Mouse (Mus musculus) CH12.LX (cell line): ENCODE results near the gene Pfkfb2. TPM values are rescaled to one million over a fixed set of nuclear protein-coding genes. Genes with fewer than 3 reads are reported as not detected.

Experiments
- DNase-seq: peaks from one replicate; pipeline ENCODE4 v3.0.0-alpha.2; 2013; ENCODE audit errors: extremely low read depth
- H3K27ac ChIP-seq: 2 replicates; pipeline ENCODE4 v1.5.1; 2012; ENCODE audit warnings: low read depth, mild to moderate bottlenecking, control low read depth, moderate library complexity; ENCODE audit not compliant: insufficient read depth
- H3K27me3 ChIP-seq: replicated peaks from 2 replicates; pipeline ENCODE3; 2012; ENCODE audit warnings: inconsistent platforms
- H3K36me3 ChIP-seq, 2 experiments: replicated peaks in 1 of 2; 2 replicates each; pipeline versions ENCODE3 to v1.6.1; 2012; ENCODE audit warnings: inconsistent platforms in 1 of 2, low read length in 1 of 2, mild to moderate bottlenecking in 1 of 2, mixed read lengths in 1 of 2, moderate library complexity in 1 of 2; ENCODE audit not compliant: control insufficient read depth in 1 of 2, insufficient read depth in 1 of 2
- H3K4me1 ChIP-seq, 2 experiments: 2 replicates each; pipeline ENCODE4 v1.6.1; 2012; ENCODE audit warnings: inconsistent platforms in 1 of 2, moderate library complexity in 1 of 2; ENCODE audit not compliant: insufficient read depth in 2 of 2, control insufficient read depth in 1 of 2
- H3K4me2 ChIP-seq: 2 replicates; pipeline ENCODE4 v1.6.1; 2012; ENCODE audit warnings: low read depth, mild to moderate bottlenecking, control low read depth; ENCODE audit not compliant: poor library complexity, insufficient read depth, severe bottlenecking
- H3K4me3 ChIP-seq, 3 experiments: fragments of 150-350 bp in 1 of 3; sonication (generic) in 1 of 3; replicated peaks in 1 of 3; 2 replicates each; pipeline versions ENCODE3 to v1.5.1; 2011 to 2012; ENCODE audit warnings: low read depth in 2 of 3, low read length in 2 of 3, mild to moderate bottlenecking in 2 of 3, moderate library complexity in 2 of 3, control low read depth in 1 of 3, improper control_type of control experiment in 1 of 3, inconsistent platforms in 1 of 3, mixed read lengths in 1 of 3; ENCODE audit not compliant: poor library complexity in 1 of 3
- H3K79me2 ChIP-seq: replicated peaks from 2 replicates; pipeline ENCODE4 v1.6.1; 2012; ENCODE audit warnings: mild to moderate bottlenecking, moderate library complexity; ENCODE audit not compliant: control insufficient read depth, poor library complexity, insufficient read depth, severe bottlenecking; ENCODE audit errors: extremely low read depth
- H3K9ac ChIP-seq: 2 replicates; pipeline ENCODE4 v1.6.1; 2012; ENCODE audit warnings: low read depth, mild to moderate bottlenecking, control low read depth, moderate library complexity; ENCODE audit not compliant: insufficient read depth
- H3K9me3 ChIP-seq: replicated peaks from 2 replicates; pipeline ENCODE3; 2012; ENCODE audit warnings: low read length, inconsistent platforms, mixed read lengths
- CHD2 ChIP-seq: IDR thresholded peaks from 2 replicates; pipeline ENCODE4 v1.6.1; 2011; ENCODE audit warnings: low read length, improper control_type of control experiment
- E2F4 ChIP-seq: IDR thresholded peaks from 2 replicates; pipeline ENCODE4 v1.6.1; 2011; ENCODE audit warnings: low read depth, low read length, improper control_type of control experiment; ENCODE audit not compliant: insufficient replicate concordance
- EP300 ChIP-seq: IDR thresholded peaks from 2 replicates; pipeline ENCODE4 v1.6.1; 2011; ENCODE audit warnings: low read length, improper control_type of control experiment
- GABPA ChIP-seq: IDR thresholded peaks from 2 replicates; pipeline ENCODE4 v1.6.1; 2012; ENCODE audit warnings: low read depth, low read length, improper control_type of control experiment, inconsistent platforms; ENCODE audit not compliant: insufficient replicate concordance
- HCFC1 ChIP-seq: IDR thresholded peaks from 2 replicates; pipeline ENCODE4 v1.6.1; 2012; ENCODE audit warnings: low read depth, mild to moderate bottlenecking, inconsistent platforms, low read length, improper control_type of control experiment
- JUND ChIP-seq: conservative IDR thresholded peaks from 2 replicates; pipeline ENCODE4 v1.6.1; 2011; ENCODE audit warnings: low read depth, low read length, improper control_type of control experiment
- MAX ChIP-seq: IDR thresholded peaks from 2 replicates; pipeline ENCODE4 v1.6.1; 2011; ENCODE audit warnings: low read length, improper control_type of control experiment
- MAZ ChIP-seq: IDR thresholded peaks from 2 replicates; pipeline ENCODE4 v1.6.1; 2012; ENCODE audit warnings: low read depth, mild to moderate bottlenecking, inconsistent platforms, low read length, improper control_type of control experiment, moderate library complexity
- MEF2A ChIP-seq: IDR thresholded peaks from 2 replicates; pipeline ENCODE4 v1.6.1; 2014; ENCODE audit warnings: low read depth, mild to moderate bottlenecking, inconsistent platforms, low read length, improper control_type of control experiment, borderline replicate concordance
- NRF1 ChIP-seq: IDR thresholded peaks from 2 replicates; pipeline ENCODE4 v1.6.1; 2014; ENCODE audit warnings: low read depth, mild to moderate bottlenecking, inconsistent platforms, low read length, improper control_type of control experiment, moderate library complexity
- PAX5 ChIP-seq: IDR thresholded peaks from 2 replicates; pipeline ENCODE4 v1.6.1; 2012; ENCODE audit warnings: low read length, inconsistent platforms, mixed read lengths
- RAD21 ChIP-seq: IDR thresholded peaks from 2 replicates; pipeline ENCODE4 v1.6.1; 2011; ENCODE audit warnings: low read depth, mild to moderate bottlenecking, low read length, improper control_type of control experiment, moderate library complexity
- SIN3A ChIP-seq: IDR thresholded peaks from 2 replicates; pipeline ENCODE4 v1.6.1; 2012; ENCODE audit warnings: low read length, improper control_type of control experiment, inconsistent platforms
- SMC3 ChIP-seq: IDR thresholded peaks from 2 replicates; pipeline ENCODE4 v1.6.1; 2011; ENCODE audit warnings: low read depth, low read length, improper control_type of control experiment
- TBP ChIP-seq: conservative IDR thresholded peaks from 2 replicates; pipeline ENCODE4 v1.6.1; 2011; ENCODE audit warnings: low read depth, low read length, improper control_type of control experiment
- ZKSCAN1 ChIP-seq: IDR thresholded peaks from 2 replicates; pipeline ENCODE4 v1.6.1; 2012; ENCODE audit warnings: low read depth, inconsistent platforms, low read length, improper control_type of control experiment, borderline replicate concordance
- ZMIZ1 ChIP-seq: IDR thresholded peaks from 2 replicates; pipeline ENCODE4 v1.6.1; 2012; ENCODE audit warnings: low read depth, mild to moderate bottlenecking, inconsistent platforms, low read length, improper control_type of control experiment
- ZNF384 ChIP-seq: IDR thresholded peaks from 2 replicates; pipeline ENCODE4 v1.6.1; 2012; ENCODE audit warnings: low read depth, low read length, improper control_type of control experiment, inconsistent platforms
- dilution Hi-C: fragments of 300-500 bp; cut with MboI; formaldehyde crosslinking; loops from 2 replicates; pipeline ENCODE4 v1.14.3; 2020; ENCODE audit warnings: low sequenced_read_pairs; ENCODE audit not compliant: extremely low pct_unique_long_range_greater_than_20kb, extremely low pct_ligation_motif_present
- in situ Hi-C: fragments of 300-500 bp; cut with MboI; formaldehyde crosslinking; loops from 3 replicates; pipeline ENCODE4 v1.14.3; 2019; ENCODE audit warnings: low sequenced_read_pairs, low pct_ligation_motif_present, low pct_unique_long_range_greater_than_20kb, mixed read lengths
- polyA plus RNA-seq: library from polyadenylated mRNA; unstranded; fragments of >175 nt; gene quantifications from 2 replicates; pipeline ENCODE4 v1.2.1, GENCODE M21; 2012; ENCODE audit warnings: low read depth; ENCODE audit not compliant: insufficient read length
- total RNA-seq, 2 experiments: library from RNA; depleted of rRNA; stranded (reverse); fragments of 300-350 nt in 1 of 2; fragments of >200 nt in 1 of 2; gene quantifications; 2 replicates each; pipeline ENCODE4 v1.2.3; 2012 to 2014

Gene Pfkfb2
- total and polyA plus RNA-seq, 3 experiments, result 3.7 to 7.1 (median 4.3) TPM

DNA sequence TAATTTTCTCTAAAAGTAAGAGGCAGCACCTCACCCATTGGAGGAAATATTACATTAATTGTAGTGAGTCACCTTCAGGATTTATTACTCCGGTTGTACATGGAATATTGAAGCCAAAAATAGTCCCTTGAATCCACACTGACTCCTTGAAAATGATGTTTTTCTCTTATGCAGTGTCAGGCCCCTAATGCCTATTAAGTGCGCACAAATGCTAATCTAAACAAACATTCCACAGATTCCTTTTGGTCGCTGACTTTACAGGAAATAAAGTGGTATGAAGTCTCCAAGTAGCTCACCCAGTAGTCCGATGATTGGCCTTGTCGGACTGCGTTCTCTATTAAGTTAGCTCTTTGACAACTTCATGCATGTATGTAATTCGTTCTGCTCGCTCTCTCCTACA is 5.8 kb upstream of the Pfkfb2 start:
- Histone ChIP-seq H3K27me3 (no peaks in the 10 kb centered on the region), H3K9ac (no peak overlapping the region)
- in situ Hi-C loops, result no loop called here
- no peak for TF ChIP-seq TBP
- TF ChIP-seq SMC3, result no peak
- TF ChIP-seq CHD2, result no peak
- no peak for TF ChIP-seq PAX5
- no peak for TF ChIP-seq ZKSCAN1
- no peak for TF ChIP-seq RAD21
- no peak for TF ChIP-seq EP300
- TF ChIP-seq SIN3A, result no peak
- no peak for TF ChIP-seq MEF2A
- no peak for TF ChIP-seq MAX
- no peak for TF ChIP-seq NRF1
- TF ChIP-seq E2F4, result no peak
- no peak for TF ChIP-seq ZMIZ1
- TF ChIP-seq JUND, result no peak
- TF ChIP-seq GABPA, result no peak
- TF ChIP-seq HCFC1, result no peak
- TF ChIP-seq MAZ, result no peak
- TF ChIP-seq, all 38 proteins: peak for 0
- Histone ChIP-seq H3K36me3 (no peaks in the 10 kb centered on the region), H3K27ac (no peak overlapping the region), H3K4me1 (peaks cover 0 to 30% of the 10 kb centered on the region in 2 experiments; a peak in 2 of 4 replicates), H3K4me2 (no peak overlapping the region), H3K79me2 (no peaks in the 10 kb centered on the region), H3K4me3 (no peak overlapping the region), H3K9me3 (no peaks in the 10 kb centered on the region)
- no peak for DNase-seq
- dilution Hi-C loops, result no loop called here

DNA sequence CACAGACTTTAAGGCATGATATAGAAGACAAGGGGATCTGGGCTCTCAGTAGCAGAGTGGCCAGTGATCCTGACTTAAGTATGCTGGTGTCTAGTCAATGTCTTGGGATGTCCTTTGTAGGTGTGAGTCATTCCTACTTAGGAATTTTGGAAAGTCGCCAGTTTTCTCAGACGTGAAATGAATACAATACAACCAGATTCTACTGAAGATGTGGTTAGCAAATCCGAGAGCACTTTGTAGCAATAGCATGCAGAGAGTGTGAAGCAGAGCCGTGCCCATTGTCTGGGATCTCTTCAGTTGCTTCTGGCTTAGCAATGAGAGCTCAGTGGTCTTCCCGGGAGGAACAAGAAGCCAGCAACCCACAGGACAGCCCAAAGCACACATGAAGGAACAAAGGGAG is 5.4 kb upstream of the Pfkfb2 start:
- H3K27ac ChIP-seq, result no peak overlapping the region
- no peaks in the 10 kb centered on the region for H3K9me3 ChIP-seq
- H3K36me3 ChIP-seq, result no peaks in the 10 kb centered on the region
- DNase-seq, result no peak
- in situ Hi-C loops, result no loop called here
- no peaks in the 10 kb centered on the region for H3K79me2 ChIP-seq
- H3K4me1 ChIP-seq, result peaks cover 0 to 26% of the 10 kb centered on the region in 2 experiments; a peak in 1 of 4 replicates
- dilution Hi-C loops, result no loop called here
- no peak overlapping the region for H3K9ac ChIP-seq
- H3K27me3 ChIP-seq, result no peaks in the 10 kb centered on the region
- H3K4me3 ChIP-seq, result no peak overlapping the region
- H3K4me2 ChIP-seq, result no peak overlapping the region
- TF ChIP-seq RAD21, result no peak
- no peak for TF ChIP-seq ZMIZ1
- no peak for TF ChIP-seq ZNF384
